Mouse (Mus musculus) ES-Bruce4 (cell line): ENCODE data around the gene Siae.

Experiments
- CTCF ChIP-seq: IDR thresholded peaks from one replicate; pipeline ENCODE4 v1.8.1; 2011; ENCODE audit warnings: low read depth, low read length
- EP300 ChIP-seq: IDR thresholded peaks from 2 replicates; pipeline ENCODE4 v1.6.1; 2011; ENCODE audit warnings: low read depth, low read length; ENCODE audit not compliant: insufficient read depth
- POLR2A ChIP-seq: IDR thresholded peaks from one replicate; pipeline ENCODE4 v1.8.1; 2011; ENCODE audit warnings: low read length; ENCODE audit not compliant: insufficient read depth

DNA sequence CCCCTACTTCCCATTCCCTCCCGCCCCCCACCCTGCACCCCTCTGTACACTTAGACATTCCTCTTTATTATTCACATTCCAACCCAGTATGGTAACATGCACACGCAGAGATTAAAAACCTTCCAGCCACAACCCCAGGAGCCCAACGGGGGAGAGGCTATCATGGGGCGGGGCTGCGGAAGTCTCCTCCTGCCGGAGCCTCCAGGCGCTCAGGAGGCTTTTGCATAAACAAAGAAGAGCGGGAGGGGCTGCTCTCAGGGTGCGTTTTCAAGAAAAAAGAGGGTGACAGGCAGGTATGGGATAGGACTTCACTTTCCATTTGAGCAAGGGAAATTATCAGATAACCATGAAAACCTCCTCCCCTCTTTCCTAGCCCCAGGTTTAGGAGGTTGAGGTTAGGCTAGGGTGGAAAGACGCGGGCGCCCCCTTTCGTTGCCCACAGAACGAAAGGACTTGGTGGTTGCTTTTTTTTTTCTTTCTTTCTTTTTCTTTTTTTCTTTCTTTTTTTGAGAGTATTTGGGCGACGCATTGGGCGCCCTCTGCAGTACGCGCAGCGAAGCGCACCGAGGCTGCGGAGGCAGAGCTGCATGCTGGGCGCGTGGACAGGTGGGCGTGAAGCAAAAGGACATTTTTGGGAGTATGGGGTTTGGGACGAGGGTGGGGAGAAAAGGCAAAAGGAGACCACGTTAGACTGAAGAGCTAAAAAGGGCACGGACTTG lies 10.9 kb upstream of the Siae start:
- TF ChIP-seq POLR2A (no peak), CTCF (peak; percentile 54), EP300 (0 out of 2 replicates have a peak, but pooled peaks have one; percentile 18)
